Mouse (Mus musculus): ENCODE measurements around the gene Nudt7. TPM values are rescaled to one million over a fixed set of nuclear protein-coding genes. Genes with fewer than 3 reads are reported as not detected.

The Nudt7 gene
- polyA plus RNA-seq (2012; rRNA removed): 8.8 and 12.3 TPM in 2 replicates

GRCm38 (mm10) chr8:114133510-114134362 is at the start of gene Nudt7:
Gene Nudt7, plus strand, starts transcription at chr8:114133557.
- Histone ChIP-seq H3K4me3 (replicated peaks; ENCODE audit: extremely low read depth, low read depth, low read length) (peak within 1 kb of the TSS; percentile 82), H3K4me1 (ENCODE audit: control insufficient read depth, insufficient read depth, low read length) (peaks cover 3% of the 10 kb centered on the region)
- no peak for TF ChIP-seq CTCF (IDR thresholded peaks at IDR 0.05; ENCODE audit: insufficient read depth, low read length)
- TF ChIP-seq POLR2A (IDR thresholded peaks at IDR 0.05; ENCODE audit: borderline replicate concordance, extremely low read depth, low read depth, low read length): peak; percentile 89; the same call in 1 of the 2 replicates
- WGBS: 1% methylated on average over 23 of the region's 23 CpGs
- peak; percentile 84 for DNase-seq

GRCm38 (mm10) chr8:114087932-114088331 is 45.4 kb upstream of the Nudt7 start:
- WGBS: 63% methylated on average over 4 of the region's 4 CpGs
- no peak for DNase-seq
- Histone ChIP-seq H3K4me1 (ENCODE audit: control insufficient read depth, insufficient read depth, low read length) (no peaks in the 10 kb centered on the region), H3K4me3 (replicated peaks; ENCODE audit: extremely low read depth, low read depth, low read length) (no peak overlapping the region)
- TF ChIP-seq POLR2A (IDR thresholded peaks at IDR 0.05; ENCODE audit: borderline replicate concordance, extremely low read depth, low read depth, low read length) (no peak), CTCF (IDR thresholded peaks at IDR 0.05; ENCODE audit: insufficient read depth, low read length) (no peak)

- no peaks in the 10 kb centered on the region for H3K4me1 ChIP-seq (ENCODE audit: control insufficient read depth, insufficient read depth, low read length)
- DNase-seq: no peak
- H3K4me3 ChIP-seq (replicated peaks; ENCODE audit: extremely low read depth, low read depth, low read length): no peak overlapping the region
- TF ChIP-seq POLR2A (IDR thresholded peaks at IDR 0.05; ENCODE audit: borderline replicate concordance, extremely low read depth, low read depth, low read length) (no peak), CTCF (IDR thresholded peaks at IDR 0.05; ENCODE audit: insufficient read depth, low read length) (no peak)
- 80% methylated on average over 4 of the region's 4 CpGs for WGBS
Measured at GRCm38 (mm10) chr8:114090736-114091135, 42.6 kb upstream of the Nudt7 start.

GRCm38 (mm10) chr8:114093321-114093720 is 40.0 kb upstream of the Nudt7 start:
- no peak for DNase-seq
- 83% methylated on average over 3 of the region's 3 CpGs for WGBS
- Histone ChIP-seq H3K4me3 (replicated peaks; ENCODE audit: extremely low read depth, low read depth, low read length) (no peak overlapping the region), H3K4me1 (ENCODE audit: control insufficient read depth, insufficient read depth, low read length) (no peaks in the 10 kb centered on the region)
- TF ChIP-seq POLR2A (IDR thresholded peaks at IDR 0.05; ENCODE audit: borderline replicate concordance, extremely low read depth, low read depth, low read length) (no peak), CTCF (IDR thresholded peaks at IDR 0.05; ENCODE audit: insufficient read depth, low read length) (no peak)

GRCm38 (mm10) chr8:114094526-114094925 is 38.8 kb upstream of the Nudt7 start:
- Histone ChIP-seq H3K4me3 (replicated peaks; ENCODE audit: extremely low read depth, low read depth, low read length) (no peak overlapping the region), H3K4me1 (ENCODE audit: control insufficient read depth, insufficient read depth, low read length) (no peaks in the 10 kb centered on the region)
- DNase-seq: no peak
- no peak for TF ChIP-seq CTCF (IDR thresholded peaks at IDR 0.05; ENCODE audit: insufficient read depth, low read length)
- TF ChIP-seq POLR2A (IDR thresholded peaks at IDR 0.05; ENCODE audit: borderline replicate concordance, extremely low read depth, low read depth, low read length): no peak
- 71% methylated on average over 4 of the region's 4 CpGs for WGBS

GRCm38 (mm10) chr8:114100561-114101206 is 32.7 kb upstream of the Nudt7 start:
- H3K4me3 ChIP-seq (replicated peaks; ENCODE audit: extremely low read depth, low read depth, low read length): no peak overlapping the region
- 78% methylated on average over 14 of the region's 14 CpGs for WGBS
- TF ChIP-seq POLR2A (IDR thresholded peaks at IDR 0.05; ENCODE audit: borderline replicate concordance, extremely low read depth, low read depth, low read length) (no peak), CTCF (IDR thresholded peaks at IDR 0.05; ENCODE audit: insufficient read depth, low read length) (no peak)
- no peak for DNase-seq
- no peaks in the 10 kb centered on the region for H3K4me1 ChIP-seq (ENCODE audit: control insufficient read depth, insufficient read depth, low read length)

GRCm38 (mm10) chr8:114103401-114103800 is 30.0 kb upstream of the Nudt7 start:
- 80% methylated on average over 7 of the region's 7 CpGs for WGBS
- TF ChIP-seq POLR2A (IDR thresholded peaks at IDR 0.05; ENCODE audit: borderline replicate concordance, extremely low read depth, low read depth, low read length) (no peak), CTCF (IDR thresholded peaks at IDR 0.05; ENCODE audit: insufficient read depth, low read length) (no peak)
- Histone ChIP-seq H3K4me3 (replicated peaks; ENCODE audit: extremely low read depth, low read depth, low read length) (no peak overlapping the region), H3K4me1 (ENCODE audit: control insufficient read depth, insufficient read depth, low read length) (no peaks in the 10 kb centered on the region)
- DNase-seq: no peak

GRCm38 (mm10) chr8:114105971-114106370 is 27.4 kb upstream of the Nudt7 start:
- 74% methylated on average over 5 of the region's 5 CpGs for WGBS
- H3K4me3 ChIP-seq (replicated peaks; ENCODE audit: extremely low read depth, low read depth, low read length): no peak overlapping the region
- H3K4me1 ChIP-seq (ENCODE audit: control insufficient read depth, insufficient read depth, low read length): no peaks in the 10 kb centered on the region
- TF ChIP-seq CTCF (IDR thresholded peaks at IDR 0.05; ENCODE audit: insufficient read depth, low read length) (no peak), POLR2A (IDR thresholded peaks at IDR 0.05; ENCODE audit: borderline replicate concordance, extremely low read depth, low read depth, low read length) (no peak)
- DNase-seq: no peak

GRCm38 (mm10) chr8:114109365-114110140 is 23.8 kb upstream of the Nudt7 start:
- no peak for DNase-seq
- WGBS: 71% methylated on average over 20 of the region's 20 CpGs
- H3K4me1 ChIP-seq (ENCODE audit: control insufficient read depth, insufficient read depth, low read length): no peaks in the 10 kb centered on the region
- no peak overlapping the region for H3K4me3 ChIP-seq (replicated peaks; ENCODE audit: extremely low read depth, low read depth, low read length)
- TF ChIP-seq CTCF (IDR thresholded peaks at IDR 0.05; ENCODE audit: insufficient read depth, low read length) (no peak), POLR2A (IDR thresholded peaks at IDR 0.05; ENCODE audit: borderline replicate concordance, extremely low read depth, low read depth, low read length) (no peak)
